Mouse (Mus musculus): ENCODE results near the gene Robo3. TPM values are rescaled to one million over a fixed set of nuclear protein-coding genes. Genes with fewer than 3 reads are reported as not detected.

Gene Robo3
- polyA plus RNA-seq, 1 experiment from 2014 or later: 2.7 TPM

GRCm38 (mm10) chr9:37421239-37421638 lies 11.8 kb downstream of the Robo3 start:
- Histone ChIP-seq H3K36me3 (no peaks in the 10 kb centered on the region), H3K9me3 (no peaks in the 10 kb centered on the region), H3K9ac (no peak overlapping the region), H3K27ac (no peak overlapping the region), H3K4me1 (no peaks in the 10 kb centered on the region), H3K4me2 (replicated peaks) (peak overlapping the region; percentile 46), H3K4me3 (0 out of 2 replicates have a peak overlapping the region, but pooled peaks have one; percentile 24), H3K27me3 (0 out of 2 replicates have a peak, but pooled peaks cover 9% of the 10 kb centered on the region)
- ATAC-seq (ENCODE audit: insufficient number of reproducible peaks, insufficient read depth, low FRiP score, low TSS enrichment): no peak
- WGBS: 25% methylated on average over 12 of the region's 12 CpGs

GRCm38 (mm10) chr9:37420676-37421075 lies 12.4 kb downstream of the Robo3 start:
- peak overlapping the region; percentile 24 for H3K4me3 ChIP-seq
- under 1% methylated on average over 27 of the region's 27 CpGs for WGBS

GRCm38 (mm10) chr9:37418791-37419190 lies 14.3 kb downstream of the Robo3 start:
- Histone ChIP-seq H3K4me1 (no peaks in the 10 kb centered on the region), H3K36me3 (no peaks in the 10 kb centered on the region), H3K4me2 (replicated peaks) (no peak overlapping the region), H3K9me3 (no peaks in the 10 kb centered on the region), H3K27ac (no peak overlapping the region), H3K4me3 (no peak overlapping the region), H3K27me3 (0 out of 2 replicates have a peak, but pooled peaks cover 9% of the 10 kb centered on the region), H3K9ac (no peak overlapping the region)
- no peak for ATAC-seq (ENCODE audit: insufficient number of reproducible peaks, insufficient read depth, low FRiP score, low TSS enrichment)
- WGBS: 78% methylated on average over 4 of the region's 4 CpGs

More at GRCm38 (mm10) chr9:37420676-37421075, 12.4 kb downstream of the Robo3 start:
- Histone ChIP-seq H3K9ac (no peak overlapping the region), H3K9me3 (no peaks in the 10 kb centered on the region), H3K27me3 (0 out of 2 replicates have a peak, but pooled peaks cover 9% of the 10 kb centered on the region), H3K36me3 (no peaks in the 10 kb centered on the region), H3K4me2 (replicated peaks) (peak overlapping the region; percentile 46), H3K27ac (no peak overlapping the region), H3K4me1 (no peaks in the 10 kb centered on the region)
- ATAC-seq (ENCODE audit: insufficient number of reproducible peaks, insufficient read depth, low FRiP score, low TSS enrichment): peak; percentile 71

GRCm38 (mm10) chr9:37414666-37415065 lies 18.4 kb downstream of the Robo3 start:
- WGBS: 76% methylated on average over 3 of the region's 3 CpGs

GRCm38 (mm10) chr9:37412989-37413388 lies 20.1 kb downstream of the Robo3 start:
- no peak for ATAC-seq (ENCODE audit: insufficient number of reproducible peaks, insufficient read depth, low FRiP score, low TSS enrichment)

More at GRCm38 (mm10) chr9:37414666-37415065, 18.4 kb downstream of the Robo3 start:
- Histone ChIP-seq H3K4me2 (replicated peaks) (no peak overlapping the region), H3K4me1 (no peaks in the 10 kb centered on the region), H3K27ac (no peak overlapping the region), H3K36me3 (no peaks in the 10 kb centered on the region), H3K9ac (no peak overlapping the region), H3K4me3 (no peak overlapping the region), H3K9me3 (no peaks in the 10 kb centered on the region), H3K27me3 (no peaks in the 10 kb centered on the region)
- ATAC-seq (ENCODE audit: insufficient number of reproducible peaks, insufficient read depth, low FRiP score, low TSS enrichment): no peak

GRCm38 (mm10) chr9:37409698-37410445 lies 23.2 kb downstream of the Robo3 start:
- no peak for ATAC-seq (ENCODE audit: insufficient number of reproducible peaks, insufficient read depth, low FRiP score, low TSS enrichment)
- Histone ChIP-seq H3K9ac (no peak overlapping the region), H3K9me3 (no peaks in the 10 kb centered on the region), H3K4me1 (no peaks in the 10 kb centered on the region), H3K27me3 (peaks cover 18% of the 10 kb centered on the region; the same call in 1 of the 2 replicates), H3K4me3 (no peak overlapping the region), H3K36me3 (no peaks in the 10 kb centered on the region), H3K27ac (no peak overlapping the region), H3K4me2 (replicated peaks) (no peak overlapping the region)
- WGBS: 75% methylated on average over 8 of the region's 8 CpGs

More at GRCm38 (mm10) chr9:37412989-37413388, 20.1 kb downstream of the Robo3 start:
- Histone ChIP-seq H3K9ac (no peak overlapping the region), H3K36me3 (no peaks in the 10 kb centered on the region), H3K4me2 (replicated peaks) (no peak overlapping the region), H3K27me3 (peaks cover 8% of the 10 kb centered on the region; the same call in 1 of the 2 replicates), H3K4me3 (no peak overlapping the region), H3K27ac (no peak overlapping the region), H3K9me3 (no peaks in the 10 kb centered on the region), H3K4me1 (no peaks in the 10 kb centered on the region)
- 56% methylated on average over 3 of the region's 3 CpGs for WGBS

- no peak overlapping the region for H3K27ac ChIP-seq
- H3K9ac ChIP-seq: no peak overlapping the region
- H3K4me2 ChIP-seq (replicated peaks): 0 out of 2 replicates have a peak overlapping the region, but pooled peaks have one; percentile 3
Measured at GRCm38 (mm10) chr9:37407850-37408502, 25.1 kb downstream of the Robo3 start.

GRCm38 (mm10) chr9:37406372-37406771 lies 26.7 kb downstream of the Robo3 start:
- 0% methylated on average over 1 of the region's 1 CpGs for WGBS

More at GRCm38 (mm10) chr9:37407850-37408502, 25.1 kb downstream of the Robo3 start:
- Histone ChIP-seq H3K4me1 (no peaks in the 10 kb centered on the region), H3K9me3 (no peaks in the 10 kb centered on the region), H3K4me3 (no peak overlapping the region), H3K27me3 (peaks cover 18% of the 10 kb centered on the region; the same call in 1 of the 2 replicates), H3K36me3 (no peaks in the 10 kb centered on the region)
- WGBS: 13% methylated on average over 19 of the region's 19 CpGs
- ATAC-seq (ENCODE audit: insufficient number of reproducible peaks, insufficient read depth, low FRiP score, low TSS enrichment): no peak

GRCm38 (mm10) chr9:37403011-37403410 lies 30.0 kb downstream of the Robo3 start:
- H3K27ac ChIP-seq: no peak overlapping the region
- 87% methylated on average over 7 of the region's 7 CpGs for WGBS
- no peak overlapping the region for H3K9ac ChIP-seq
- no peak overlapping the region for H3K4me2 ChIP-seq (replicated peaks)
- H3K36me3 ChIP-seq: no peaks in the 10 kb centered on the region
- H3K4me1 ChIP-seq: no peaks in the 10 kb centered on the region
- H3K27me3 ChIP-seq: peaks cover 10% of the 10 kb centered on the region; the same call in 1 of the 2 replicates
- no peaks in the 10 kb centered on the region for H3K9me3 ChIP-seq
- peak overlapping the region; percentile 13; the same call in 1 of the 2 replicates for H3K4me3 ChIP-seq
- ATAC-seq (ENCODE audit: insufficient number of reproducible peaks, insufficient read depth, low FRiP score, low TSS enrichment): no peak

More at GRCm38 (mm10) chr9:37406372-37406771, 26.7 kb downstream of the Robo3 start:
- Histone ChIP-seq H3K27me3 (peaks cover 18% of the 10 kb centered on the region; the same call in 1 of the 2 replicates), H3K4me1 (no peaks in the 10 kb centered on the region), H3K9me3 (no peaks in the 10 kb centered on the region), H3K9ac (no peak overlapping the region), H3K27ac (no peak overlapping the region), H3K4me3 (no peak overlapping the region), H3K4me2 (replicated peaks) (no peak overlapping the region), H3K36me3 (no peaks in the 10 kb centered on the region)
- ATAC-seq (ENCODE audit: insufficient number of reproducible peaks, insufficient read depth, low FRiP score, low TSS enrichment): no peak

GRCm38 (mm10) chr9:37402501-37402900 lies 30.5 kb downstream of the Robo3 start:
- 93% methylated on average over 7 of the region's 7 CpGs for WGBS
- Histone ChIP-seq H3K4me2 (replicated peaks) (no peak overlapping the region), H3K9me3 (no peaks in the 10 kb centered on the region), H3K4me1 (no peaks in the 10 kb centered on the region), H3K9ac (no peak overlapping the region), H3K4me3 (peak overlapping the region; percentile 13; the same call in 1 of the 2 replicates), H3K36me3 (no peaks in the 10 kb centered on the region), H3K27me3 (peaks cover 5% of the 10 kb centered on the region; the same call in 1 of the 2 replicates), H3K27ac (no peak overlapping the region)
- ATAC-seq (ENCODE audit: insufficient number of reproducible peaks, insufficient read depth, low FRiP score, low TSS enrichment): no peak

GRCm38 (mm10) chr9:37401802-37402201 lies 31.2 kb downstream of the Robo3 start, which contains the start of gene Robo4:
Robo4 (plus strand) TSS chr9:37401897.
- no peak within 1 kb of the TSS for H3K4me2 ChIP-seq (replicated peaks)
- H3K4me1 ChIP-seq: no peaks in the 10 kb centered on the region
- no peak within 1 kb of the TSS for H3K27ac ChIP-seq
- no peaks in the 10 kb centered on the region for H3K36me3 ChIP-seq
- H3K9me3 ChIP-seq: no peaks in the 10 kb centered on the region
- WGBS: 26% methylated on average over 7 of the region's 7 CpGs
- peak within 1 kb of the TSS; percentile 13; the same call in 1 of the 2 replicates for H3K4me3 ChIP-seq
- H3K27me3 ChIP-seq: 0 out of 2 replicates have a peak, but pooled peaks cover under 1% of the 10 kb centered on the region
- no peak within 1 kb of the TSS for H3K9ac ChIP-seq
- no peak for ATAC-seq (ENCODE audit: insufficient number of reproducible peaks, insufficient read depth, low FRiP score, low TSS enrichment)
